Mouse (Mus musculus): ENCODE results near the gene Parvb.

The Parvb gene

GRCm38 (mm10) chr15:84231721-84232561, at the start of gene Parvb:
Gene Parvb, plus strand, starts transcription at chr15:84232043.
- peak; percentile 45 for DNase-seq

- no peak for DNase-seq
Observed at GRCm38 (mm10) chr15:84183967-84184366, 47.9 kb upstream of the Parvb start.

- no peak for DNase-seq
Observed at GRCm38 (mm10) chr15:84186196-84186595, 45.6 kb upstream of the Parvb start.

- DNase-seq, result no peak
Observed at GRCm38 (mm10) chr15:84188887-84189530, 42.8 kb upstream of the Parvb start.

- no peak for DNase-seq
Observed at GRCm38 (mm10) chr15:84189881-84190280, 42.0 kb upstream of the Parvb start.

GRCm38 (mm10) chr15:84191724-84192057, 40.2 kb upstream of the Parvb start:
- no peak for DNase-seq

- DNase-seq, result peak; percentile 91
Observed at GRCm38 (mm10) chr15:84192058-84192791, 39.6 kb upstream of the Parvb start, which contains the start of gene Samm50. Gene Samm50, plus strand, starts transcription at chr15:84192241.

- DNase-seq, result no peak
Observed at GRCm38 (mm10) chr15:84196486-84197165, 35.2 kb upstream of the Parvb start.

- DNase-seq, result no peak
Observed at GRCm38 (mm10) chr15:84207327-84207726, 24.5 kb upstream of the Parvb start.

- no peak for DNase-seq
Observed at GRCm38 (mm10) chr15:84209517-84210412, 22.1 kb upstream of the Parvb start.

GRCm38 (mm10) chr15:84210461-84210860, 21.4 kb upstream of the Parvb start:
- no peak for DNase-seq

- no peak for DNase-seq
Observed at GRCm38 (mm10) chr15:84210941-84211340, 20.9 kb upstream of the Parvb start.

GRCm38 (mm10) chr15:84211564-84211963, 20.3 kb upstream of the Parvb start:
- DNase-seq, result no peak

- peak; percentile 83 for DNase-seq
Observed at GRCm38 (mm10) chr15:84212031-84212755, 19.6 kb upstream of the Parvb start.

- no peak for DNase-seq
Observed at GRCm38 (mm10) chr15:84212756-84213105, 19.1 kb upstream of the Parvb start.

- DNase-seq, result no peak
Observed at GRCm38 (mm10) chr15:84213162-84213739, 18.6 kb upstream of the Parvb start.

GRCm38 (mm10) chr15:84214476-84214875, 17.4 kb upstream of the Parvb start:
- DNase-seq, result no peak

- no peak for DNase-seq
Observed at GRCm38 (mm10) chr15:84215273-84215672, 16.6 kb upstream of the Parvb start.

- DNase-seq, result no peak
Observed at GRCm38 (mm10) chr15:84216026-84216425, 15.8 kb upstream of the Parvb start.

- no peak for DNase-seq
Observed at GRCm38 (mm10) chr15:84216461-84217084, 15.3 kb upstream of the Parvb start.

Measured in right cerebral cortex, postnatal 25 days (tissue).